Mouse (Mus musculus): ENCODE results near the gene Apol8. TPM values are rescaled to one million over a fixed set of nuclear protein-coding genes. Genes with fewer than 3 reads are reported as not detected.

Apol8 gene
- polyA plus RNA-seq, 1 experiment = not detected

GRCm38 (mm10) chr15:77798664-77799490, 42.1 kb upstream of the Apol8 start:
- peak; percentile 58 for DNase-seq
- TF ChIP-seq CTCF (IDR thresholded peaks at IDR 0.05; ENCODE audit: insufficient read depth, low read length) = no peak
- TF ChIP-seq POLR2A (IDR thresholded peaks at IDR 0.05; ENCODE audit: borderline replicate concordance, extremely low read depth, low read depth, low read length) = no peak
- Histone ChIP-seq H3K4me1 (ENCODE audit: control insufficient read depth, insufficient read depth, low read length) (peaks cover 42% of the 10 kb centered on the region), H3K4me3 (replicated peaks; ENCODE audit: extremely low read depth, low read depth, low read length) (no peak overlapping the region)
- WGBS = 15% methylated on average over 14 of the region's 14 CpGs

DNA sequence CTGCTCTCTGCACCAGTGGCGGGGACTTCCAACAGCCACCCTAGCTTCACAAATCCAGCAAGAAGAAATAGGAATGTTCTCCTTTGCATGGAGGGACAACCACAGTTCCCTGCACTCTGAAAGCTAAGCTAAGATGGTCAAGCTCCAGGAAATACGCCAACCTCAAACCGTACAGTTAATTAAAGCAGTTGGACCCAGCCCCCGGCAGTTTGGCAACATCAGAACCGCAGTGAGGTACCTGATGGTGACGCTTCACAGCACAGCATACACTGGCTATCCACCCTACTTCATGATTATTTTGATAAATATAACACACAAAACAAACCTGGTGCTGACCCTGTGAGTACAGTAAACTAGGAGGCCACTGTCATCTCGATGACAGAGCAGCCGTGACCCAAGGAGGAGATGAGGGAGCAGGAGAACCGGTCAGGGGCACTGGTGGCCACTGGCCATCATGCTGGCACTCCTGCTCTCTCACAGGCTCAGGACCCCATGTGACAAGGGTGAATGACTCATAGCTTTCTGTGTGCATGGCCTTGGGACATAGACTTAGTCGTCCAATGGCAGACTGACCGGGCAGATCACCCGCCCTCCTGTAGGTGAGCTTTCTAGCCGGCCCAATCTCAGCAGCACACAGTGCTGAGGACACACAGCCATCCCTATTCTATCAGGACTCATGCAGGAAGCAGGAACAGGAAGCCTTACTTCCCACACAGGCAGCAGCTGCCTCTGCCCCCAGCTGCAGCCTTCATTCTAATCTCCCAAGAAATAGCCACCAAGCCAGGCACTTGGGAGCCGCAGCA, 41.0 kb upstream of the Apol8 start:
- no peak for DNase-seq
- 35% methylated on average over 14 of the region's 14 CpGs for WGBS
- no peak for TF ChIP-seq POLR2A (IDR thresholded peaks at IDR 0.05; ENCODE audit: borderline replicate concordance, extremely low read depth, low read depth, low read length)
- TF ChIP-seq CTCF (IDR thresholded peaks at IDR 0.05; ENCODE audit: insufficient read depth, low read length) = no peak
- Histone ChIP-seq H3K4me3 (replicated peaks; ENCODE audit: extremely low read depth, low read depth, low read length) (no peak overlapping the region), H3K4me1 (ENCODE audit: control insufficient read depth, insufficient read depth, low read length) (peaks cover 37% of the 10 kb centered on the region)

DNA sequence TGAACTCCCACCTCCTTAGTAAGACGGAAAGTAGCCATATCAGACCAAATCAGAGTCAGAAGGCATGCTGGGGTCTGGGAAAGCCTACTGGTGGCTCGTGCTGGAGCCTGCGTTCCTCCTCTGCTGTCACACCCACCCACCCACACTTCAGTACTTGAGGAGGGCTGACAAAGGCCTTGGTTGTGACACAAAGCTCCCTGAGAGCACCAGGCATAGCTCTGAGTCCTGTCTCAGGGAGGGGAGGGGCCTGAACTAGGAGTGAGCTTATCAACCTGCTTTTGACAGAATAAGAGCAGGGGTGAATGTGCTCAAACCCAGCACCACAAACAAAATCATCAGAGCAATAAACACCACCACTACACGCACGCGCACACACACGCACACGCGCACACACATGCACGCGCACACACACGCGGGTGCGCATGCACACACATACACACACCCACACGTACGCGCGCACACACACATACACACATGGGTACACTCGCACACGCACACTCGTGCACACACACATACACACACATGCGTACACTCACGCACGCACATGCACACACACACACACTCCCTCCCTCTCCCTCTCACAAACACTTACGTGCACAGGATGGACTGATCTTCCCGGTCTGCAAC, 39.7 kb upstream of the Apol8 start:
- H3K4me1 ChIP-seq (ENCODE audit: control insufficient read depth, insufficient read depth, low read length) = peaks cover 37% of the 10 kb centered on the region
- WGBS = 91% methylated on average over 26 of the region's 26 CpGs

GRCm38 (mm10) chr15:77794908-77795356, 38.1 kb upstream of the Apol8 start:
- no peak for DNase-seq
- TF ChIP-seq CTCF (IDR thresholded peaks at IDR 0.05; ENCODE audit: insufficient read depth, low read length) = no peak
- TF ChIP-seq POLR2A (IDR thresholded peaks at IDR 0.05; ENCODE audit: borderline replicate concordance, extremely low read depth, low read depth, low read length) = no peak
- Histone ChIP-seq H3K4me1 (ENCODE audit: control insufficient read depth, insufficient read depth, low read length) (peaks cover 28% of the 10 kb centered on the region), H3K4me3 (replicated peaks; ENCODE audit: extremely low read depth, low read depth, low read length) (no peak overlapping the region)
- WGBS = 75% methylated on average over 13 of the region's 13 CpGs

More for the DNA sequence above, 39.7 kb upstream of the Apol8 start:
- H3K4me3 ChIP-seq (replicated peaks; ENCODE audit: extremely low read depth, low read depth, low read length) = no peak overlapping the region
- no peak for TF ChIP-seq POLR2A (IDR thresholded peaks at IDR 0.05; ENCODE audit: borderline replicate concordance, extremely low read depth, low read depth, low read length)
- no peak for TF ChIP-seq CTCF (IDR thresholded peaks at IDR 0.05; ENCODE audit: insufficient read depth, low read length)
- no peak for DNase-seq

GRCm38 (mm10) chr15:77794138-77794907, 37.5 kb upstream of the Apol8 start:
- 73% methylated on average over 13 of the region's 13 CpGs for WGBS
- Histone ChIP-seq H3K4me1 (ENCODE audit: control insufficient read depth, insufficient read depth, low read length) (peaks cover 24% of the 10 kb centered on the region), H3K4me3 (replicated peaks; ENCODE audit: extremely low read depth, low read depth, low read length) (no peak overlapping the region)
- TF ChIP-seq CTCF (IDR thresholded peaks at IDR 0.05; ENCODE audit: insufficient read depth, low read length) (no peak), POLR2A (IDR thresholded peaks at IDR 0.05; ENCODE audit: borderline replicate concordance, extremely low read depth, low read depth, low read length) (no peak)
- no peak for DNase-seq

DNA sequence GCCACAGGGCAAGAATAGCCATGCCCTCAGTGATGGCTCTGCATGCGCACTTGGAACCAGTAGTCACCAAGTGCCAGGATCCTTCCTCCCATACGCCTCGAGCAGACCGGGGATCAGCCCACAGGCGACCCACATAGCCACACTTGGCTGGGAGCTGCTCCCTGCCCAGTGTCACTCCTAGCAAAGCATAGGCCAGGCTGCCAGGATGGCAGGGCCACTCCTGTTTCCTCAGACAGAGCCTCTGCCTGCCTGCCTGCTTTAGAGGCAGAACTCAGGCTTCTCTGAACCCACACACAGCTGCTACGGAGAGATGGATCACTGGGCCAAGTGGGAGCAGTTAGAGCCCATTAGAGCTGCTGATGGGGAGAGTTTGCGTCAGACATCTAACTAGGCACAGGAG, 36.8 kb upstream of the Apol8 start:
- DNase-seq = no peak
- 73% methylated on average over 7 of the region's 7 CpGs for WGBS
- TF ChIP-seq CTCF (IDR thresholded peaks at IDR 0.05; ENCODE audit: insufficient read depth, low read length) = no peak
- TF ChIP-seq POLR2A (IDR thresholded peaks at IDR 0.05; ENCODE audit: borderline replicate concordance, extremely low read depth, low read depth, low read length) = no peak

DNA sequence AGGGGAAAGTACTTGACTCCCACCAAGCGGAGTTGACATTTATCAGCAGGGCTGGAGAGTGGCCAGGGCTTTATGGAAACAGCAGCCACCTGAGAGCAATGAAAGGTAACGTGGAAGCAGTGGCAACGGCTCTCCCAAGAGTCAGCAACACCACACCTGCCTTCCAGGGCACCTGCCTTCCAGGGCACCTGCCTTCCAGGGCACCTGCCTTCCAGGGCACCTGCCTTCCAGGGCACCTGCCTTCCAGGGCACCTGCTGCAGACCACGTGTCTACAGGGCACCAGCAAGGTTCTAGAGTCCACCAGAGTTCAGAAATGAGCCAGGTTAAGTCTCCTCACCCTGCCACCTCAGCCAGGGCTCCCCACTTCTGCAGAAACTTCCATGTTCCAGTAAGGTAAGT, 36.3 kb upstream of the Apol8 start:
- no peak overlapping the region for H3K4me3 ChIP-seq (replicated peaks; ENCODE audit: extremely low read depth, low read depth, low read length)
- 77% methylated on average over 4 of the region's 4 CpGs for WGBS
- no peak for DNase-seq
- H3K4me1 ChIP-seq (ENCODE audit: control insufficient read depth, insufficient read depth, low read length) = peaks cover 14% of the 10 kb centered on the region
- no peak for TF ChIP-seq CTCF (IDR thresholded peaks at IDR 0.05; ENCODE audit: insufficient read depth, low read length)
- TF ChIP-seq POLR2A (IDR thresholded peaks at IDR 0.05; ENCODE audit: borderline replicate concordance, extremely low read depth, low read depth, low read length) = no peak

More for the DNA sequence above, 36.8 kb upstream of the Apol8 start:
- Histone ChIP-seq H3K4me1 (ENCODE audit: control insufficient read depth, insufficient read depth, low read length) (peaks cover 18% of the 10 kb centered on the region), H3K4me3 (replicated peaks; ENCODE audit: extremely low read depth, low read depth, low read length) (no peak overlapping the region)

DNA sequence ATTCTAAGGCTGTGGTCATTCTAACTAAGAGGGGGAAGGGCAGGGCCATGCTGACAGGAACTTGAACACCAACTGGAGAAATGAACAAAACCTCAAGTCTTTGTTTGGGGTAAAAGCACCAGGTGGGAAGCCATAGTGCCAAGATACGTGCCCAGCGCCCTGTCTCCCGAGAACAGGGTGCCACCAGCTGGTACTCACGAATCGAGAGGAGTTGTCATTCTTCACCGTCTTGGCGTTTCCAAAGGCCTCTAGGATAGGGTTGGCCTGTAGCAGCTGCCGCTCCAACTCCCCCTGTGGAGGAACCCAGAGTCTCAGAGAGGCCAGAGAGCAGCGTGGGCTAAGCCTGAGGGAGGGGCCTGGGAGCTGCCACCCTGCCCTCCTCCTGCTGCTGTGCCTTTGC, 35.3 kb upstream of the Apol8 start:
- Histone ChIP-seq H3K4me3 (replicated peaks; ENCODE audit: extremely low read depth, low read depth, low read length) (no peak overlapping the region), H3K4me1 (ENCODE audit: control insufficient read depth, insufficient read depth, low read length) (peaks cover 6% of the 10 kb centered on the region)
- 86% methylated on average over 9 of the region's 9 CpGs for WGBS
- TF ChIP-seq POLR2A (IDR thresholded peaks at IDR 0.05; ENCODE audit: borderline replicate concordance, extremely low read depth, low read depth, low read length) (no peak), CTCF (IDR thresholded peaks at IDR 0.05; ENCODE audit: insufficient read depth, low read length) (no peak)
- no peak for DNase-seq

Data from lung, adult 2 months (tissue).